Mouse (Mus musculus): Measurements from ENCODE around the gene Zfp523.

DNA sequence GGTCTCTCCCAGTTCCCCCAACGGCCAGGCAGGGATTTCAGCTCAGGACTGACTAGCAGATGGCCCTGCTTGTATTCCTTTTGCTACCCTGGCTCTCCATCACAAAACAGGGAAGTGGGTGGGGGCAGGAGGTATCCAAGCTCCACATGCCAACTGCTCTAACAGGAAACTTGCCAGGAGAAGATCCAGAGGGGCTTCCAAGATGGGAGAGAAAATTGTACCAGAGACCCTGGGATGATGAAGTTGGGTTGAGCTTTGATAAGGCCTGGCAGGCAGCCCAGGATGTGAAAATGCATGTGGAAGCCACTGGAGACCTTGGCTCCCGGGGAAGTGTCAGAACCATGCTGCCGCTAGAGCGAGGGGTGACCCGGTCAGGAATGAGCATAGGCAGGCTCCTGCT, 40.7 kb upstream of the Zfp523 start:
- TF ChIP-seq CTCF (IDR thresholded peaks at IDR 0.05; ENCODE audit: low read depth, low read length) (no peak), POLR2A (IDR thresholded peaks at IDR 0.05; ENCODE audit: borderline replicate concordance, low read depth, low read length) (no peak)
